Mouse (Mus musculus) stomach, embryonic 14.5 days (tissue): Measurements from ENCODE around the gene Rhbdf2. TPM values are rescaled to one million over a fixed set of nuclear protein-coding genes. Genes with fewer than 3 reads are reported as not detected.
"Not testable (repeated sequence)": the region's sequence is repeated elsewhere in the genome, so short reads cannot be mapped to it uniquely, and the experiment has no call there.

Source experiments
- ATAC-seq: fragments of 200-750 bp; cut with Nextera tagmentation; 2 replicates; pipeline ENCODE4 v1.8.0; 2017; ENCODE audit warnings: low read depth, moderate TSS enrichment; ENCODE audit not compliant: insufficient number of reproducible peaks, insufficient read depth, low FRiP score
- H3K27ac ChIP-seq: fragments of 300-500 bp; sonication (generic); 2 replicates; pipeline ENCODE4 v1.5.1; 2014; ENCODE audit warnings: mild to moderate bottlenecking, low read length, moderate library complexity, mixed read lengths
- H3K27me3 ChIP-seq: fragments of 300-500 bp; sonication (generic); 2 replicates; pipeline ENCODE4 v1.6.1; 2014; ENCODE audit warnings: low read length, control low read depth, mixed read lengths; ENCODE audit not compliant: control insufficient read depth, insufficient read depth
- H3K36me3 ChIP-seq: fragments of 300-500 bp; sonication (generic); 2 replicates; pipeline ENCODE4 v1.6.1; 2014; ENCODE audit warnings: mild to moderate bottlenecking, control low read depth, low read length, moderate library complexity, mixed read lengths; ENCODE audit not compliant: control insufficient read depth, insufficient read depth
- H3K4me1 ChIP-seq: fragments of 300-500 bp; sonication (generic); 2 replicates; pipeline ENCODE4 v1.6.1; 2014; ENCODE audit warnings: low read length, control low read depth, mixed read lengths; ENCODE audit not compliant: control insufficient read depth, insufficient read depth
- H3K4me2 ChIP-seq: fragments of 300-500 bp; sonication (generic); replicated peaks from 2 replicates; pipeline ENCODE4 v1.6.1; 2014; ENCODE audit warnings: low read depth, low read length, control low read depth
- H3K4me3 ChIP-seq: fragments of 300-500 bp; sonication (generic); 2 replicates; pipeline ENCODE4 v1.5.1; 2014; ENCODE audit warnings: low read depth, low read length, control low read depth
- H3K9ac ChIP-seq: fragments of 300-500 bp; sonication (generic); replicated peaks from 2 replicates; pipeline ENCODE4 v1.6.1; 2014; ENCODE audit warnings: low read depth, mild to moderate bottlenecking, control low read depth, low read length, moderate library complexity, mixed read lengths
- H3K9me3 ChIP-seq: fragments of 300-500 bp; sonication (generic); 2 replicates; pipeline ENCODE4 v1.6.1; 2016; ENCODE audit warnings: low read depth, low read length, control low read depth; ENCODE audit not compliant: control insufficient read depth
- WGBS: fragments of 180-500 bp; shearing (Covaris S2); extraction: QIAGEN DNeasy Blood & Tissue Kit; methylation state at CpG from one replicate; pipeline ENCODE4 v1.1.7; 2014; 5-methylcytosine and 5-hydroxymethylcytosine counted together
- polyA plus RNA-seq: library from polyadenylated mRNA; unstranded; fragments of >200 nt; fragmentation: Nextera tagmentation; extraction: Ambion mirVana; gene quantifications from 2 replicates; pipeline ENCODE4 v1.2.1, GENCODE M21; 2014

Gene Rhbdf2
- polyA plus RNA-seq, 1 experiment from 2014 or later: 4.5 TPM

- Histone ChIP-seq H3K36me3 (no peaks in the 10 kb centered on the region), H3K4me3 (no peak overlapping the region), H3K4me1 (peaks cover 20% of the 10 kb centered on the region), H3K27ac (peak overlapping the region; percentile 33; the same call in 1 of the 2 replicates), H3K9me3 (no peaks in the 10 kb centered on the region), H3K27me3 (no peaks in the 10 kb centered on the region), H3K4me2 (no peak overlapping the region), H3K9ac (no peak overlapping the region)
- ATAC-seq: peak; percentile 70
- 39% methylated on average over 15 of the region's 15 CpGs for WGBS
Measured at GRCm38 (mm10) chr11:116615735-116616437, 10.9 kb downstream of the Rhbdf2 start.

- Histone ChIP-seq H3K27ac (no peak overlapping the region), H3K4me3 (no peak overlapping the region), H3K27me3 (no peaks in the 10 kb centered on the region), H3K9ac (no peak overlapping the region), H3K9me3 (no peaks in the 10 kb centered on the region), H3K4me2 (no peak overlapping the region), H3K4me1 (peaks cover 6% of the 10 kb centered on the region; the same call in 1 of the 2 replicates), H3K36me3 (no peaks in the 10 kb centered on the region)
- no peak for ATAC-seq
- WGBS: 94% methylated on average over 6 of the region's 6 CpGs
Measured at GRCm38 (mm10) chr11:116613234-116613633, 13.6 kb downstream of the Rhbdf2 start.

- Histone ChIP-seq H3K4me3 (no peak overlapping the region), H3K4me1 (peaks cover 6% of the 10 kb centered on the region; the same call in 1 of the 2 replicates), H3K9ac (no peak overlapping the region), H3K9me3 (no peaks in the 10 kb centered on the region), H3K36me3 (no peaks in the 10 kb centered on the region), H3K27ac (no peak overlapping the region), H3K27me3 (no peaks in the 10 kb centered on the region), H3K4me2 (no peak overlapping the region)
- WGBS: 88% methylated on average over 1 of the region's 1 CpGs
- ATAC-seq: no peak
Measured at GRCm38 (mm10) chr11:116612554-116612953, 14.3 kb downstream of the Rhbdf2 start.

GRCm38 (mm10) chr11:116611883-116612282 is 14.9 kb downstream of the Rhbdf2 start:
- H3K4me2 ChIP-seq: no peak overlapping the region
- no peak overlapping the region for H3K27ac ChIP-seq
- no peak overlapping the region for H3K4me3 ChIP-seq
- ATAC-seq: no peak
- no peak overlapping the region for H3K9ac ChIP-seq
- 88% methylated on average over 9 of the region's 9 CpGs for WGBS
- no peaks in the 10 kb centered on the region for H3K27me3 ChIP-seq
- H3K4me1 ChIP-seq: peaks cover 6% of the 10 kb centered on the region; the same call in 1 of the 2 replicates
- no peaks in the 10 kb centered on the region for H3K9me3 ChIP-seq
- H3K36me3 ChIP-seq: no peaks in the 10 kb centered on the region

- not testable (repeated sequence) for H3K4me1 ChIP-seq, H3K4me3 ChIP-seq, H3K36me3 ChIP-seq, H3K27ac ChIP-seq, H3K27me3 ChIP-seq, H3K9me3 ChIP-seq, ATAC-seq, H3K9ac ChIP-seq, H3K4me2 ChIP-seq
- 94% methylated on average over 9 of the region's 9 CpGs for WGBS
Measured at GRCm38 (mm10) chr11:116611168-116611567, 15.7 kb downstream of the Rhbdf2 start.

GRCm38 (mm10) chr11:116609965-116610630 is 16.7 kb downstream of the Rhbdf2 start:
- ATAC-seq: no peak
- no peaks in the 10 kb centered on the region for H3K9me3 ChIP-seq
- 81% methylated on average over 15 of the region's 15 CpGs for WGBS
- H3K4me1 ChIP-seq: no peaks in the 10 kb centered on the region
- no peak overlapping the region for H3K27ac ChIP-seq
- no peaks in the 10 kb centered on the region for H3K27me3 ChIP-seq
- H3K4me2 ChIP-seq: no peak overlapping the region
- H3K9ac ChIP-seq: no peak overlapping the region
- H3K36me3 ChIP-seq: no peaks in the 10 kb centered on the region
- H3K4me3 ChIP-seq: no peak overlapping the region

- H3K27me3 ChIP-seq: no peaks in the 10 kb centered on the region
- H3K4me3 ChIP-seq: no peak overlapping the region
- H3K36me3 ChIP-seq: peaks cover 2% of the 10 kb centered on the region; the same call in 1 of the 2 replicates
- H3K4me1 ChIP-seq: no peaks in the 10 kb centered on the region
- no peak overlapping the region for H3K4me2 ChIP-seq
- 100% methylated on average over 3 of the region's 3 CpGs for WGBS
- H3K9me3 ChIP-seq: no peaks in the 10 kb centered on the region
- no peak for ATAC-seq
- H3K9ac ChIP-seq: no peak overlapping the region
- no peak overlapping the region for H3K27ac ChIP-seq
Measured at GRCm38 (mm10) chr11:116607717-116608116, 19.1 kb downstream of the Rhbdf2 start.

GRCm38 (mm10) chr11:116604097-116604496 is 22.7 kb downstream of the Rhbdf2 start:
- peaks cover 2% of the 10 kb centered on the region; the same call in 1 of the 2 replicates for H3K36me3 ChIP-seq
- no peak overlapping the region for H3K4me2 ChIP-seq
- no peak for ATAC-seq

More at GRCm38 (mm10) chr11:116604097-116604496, 22.7 kb downstream of the Rhbdf2 start:
- no peaks in the 10 kb centered on the region for H3K9me3 ChIP-seq
- no peak overlapping the region for H3K9ac ChIP-seq
- 87% methylated on average over 12 of the region's 12 CpGs for WGBS
- H3K4me3 ChIP-seq: no peak overlapping the region
- H3K27ac ChIP-seq: no peak overlapping the region
- H3K27me3 ChIP-seq: no peaks in the 10 kb centered on the region
- H3K4me1 ChIP-seq: no peaks in the 10 kb centered on the region
